Mouse (Mus musculus) olfactory bulb, adult 2 months (tissue): ENCODE results near the gene Cacng4.

Source experiments
- CTCF ChIP-seq: fragments of 200-500 bp; IDR thresholded peaks from 2 replicates; pipeline ENCODE4 v1.5.1; 2012; ENCODE audit warnings: low read depth, mild to moderate bottlenecking, low read length, moderate library complexity; ENCODE audit not compliant: insufficient read depth
- POLR2A ChIP-seq: fragments of 200-500 bp; IDR thresholded peaks from 2 replicates; pipeline ENCODE4 v1.6.1; 2012; ENCODE audit warnings: mild to moderate bottlenecking, low read depth, low read length, moderate library complexity; ENCODE audit not compliant: insufficient read depth

DNA sequence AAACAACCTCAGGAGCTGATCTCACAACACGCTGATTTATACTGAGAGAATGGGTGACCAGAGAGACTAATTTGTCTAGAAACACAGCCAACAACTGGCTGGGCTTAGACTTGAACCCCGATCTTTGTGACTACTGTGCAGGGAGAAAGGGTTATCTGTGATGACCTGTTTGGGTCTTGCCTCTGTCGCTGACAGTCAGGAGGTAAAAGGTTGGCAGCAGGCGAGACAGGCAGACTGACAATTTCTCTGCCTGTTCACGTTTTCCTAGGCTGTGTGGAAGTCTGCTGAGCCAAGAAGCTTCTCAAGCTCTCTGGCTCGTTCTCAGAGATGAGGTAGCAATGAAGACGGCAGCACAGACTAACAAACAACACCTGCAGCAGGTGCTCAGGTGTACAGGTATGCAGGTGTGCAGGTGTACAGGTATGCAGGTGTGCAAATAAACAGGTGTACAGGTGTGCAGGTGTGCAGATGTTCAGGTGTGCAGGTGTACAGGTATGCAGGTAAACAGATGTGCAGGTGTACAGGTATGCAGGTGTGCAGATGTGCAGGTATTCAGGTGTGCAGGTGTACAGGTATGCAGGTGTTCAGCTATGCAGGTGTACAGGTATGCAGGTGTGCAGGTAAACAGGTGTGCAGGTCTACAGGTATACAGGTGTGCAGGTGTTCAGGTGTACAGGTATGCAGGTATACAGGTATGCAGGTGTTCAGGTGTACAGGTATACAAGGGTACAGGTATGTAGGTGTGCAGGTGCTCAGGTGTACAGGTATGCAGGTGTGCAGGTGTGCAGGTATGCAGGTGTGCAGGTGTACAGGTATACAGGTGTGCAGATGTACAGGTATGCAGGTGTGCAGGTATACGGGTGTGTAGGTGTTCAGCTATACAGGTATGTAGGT is 10.2 kb downstream of the Cacng4 start:
- TF ChIP-seq POLR2A (no peak), CTCF (no peak)
